Mouse (Mus musculus) forebrain, embryonic 16.5 days (tissue): Measurements from ENCODE around the gene Nms. TPM values are rescaled to one million over a fixed set of nuclear protein-coding genes. Genes with fewer than 3 reads are reported as not detected.

Experiments used
- ATAC-seq: fragments of 200-750 bp; cut with Nextera tagmentation; 2 replicates; pipeline ENCODE4 v1.8.0; 2017; ENCODE audit warnings: mild to moderate bottlenecking, moderate library complexity
- H3K27ac ChIP-seq: fragments of 300-500 bp; sonication (generic); 2 replicates; pipeline ENCODE4 v1.5.1; 2014; ENCODE audit warnings: low read length, control low read depth
- H3K27me3 ChIP-seq: fragments of 300-500 bp; sonication (generic); replicated peaks from 2 replicates; pipeline ENCODE4 v1.6.1; 2014; ENCODE audit warnings: low read length; ENCODE audit not compliant: control insufficient read depth, insufficient read depth
- H3K36me3 ChIP-seq: fragments of 300-500 bp; sonication (generic); 2 replicates; pipeline ENCODE4 v1.6.1; 2014; ENCODE audit not compliant: control insufficient read depth, insufficient read depth
- H3K4me1 ChIP-seq: fragments of 300-500 bp; sonication (generic); replicated peaks from 2 replicates; pipeline ENCODE4 v1.6.1; 2014; ENCODE audit warnings: low read length; ENCODE audit not compliant: control insufficient read depth, insufficient read depth
- H3K4me2 ChIP-seq: fragments of 300-500 bp; sonication (generic); 2 replicates; pipeline ENCODE4 v1.6.1; 2014; ENCODE audit warnings: mild to moderate bottlenecking, low read length, control low read depth
- H3K4me3 ChIP-seq: fragments of 300-500 bp; sonication (generic); replicated peaks from 2 replicates; pipeline ENCODE4 v1.5.1; 2014; ENCODE audit warnings: mild to moderate bottlenecking, low read length, control low read depth
- H3K9ac ChIP-seq: fragments of 300-500 bp; sonication (generic); replicated peaks from 2 replicates; pipeline ENCODE4 v1.6.1; 2014; ENCODE audit warnings: low read depth, low read length, control low read depth
- H3K9me3 ChIP-seq: fragments of 300-500 bp; sonication (generic); 2 replicates; pipeline ENCODE4 v1.6.1; 2016; ENCODE audit warnings: low read length; ENCODE audit not compliant: control insufficient read depth
- WGBS: fragments of 180-500 bp; shearing (Covaris S2); extraction: QIAGEN DNeasy Blood & Tissue Kit; methylation state at CpG from one replicate; pipeline ENCODE4 v1.1.7; 2014; 5-methylcytosine and 5-hydroxymethylcytosine counted together
- polyA plus RNA-seq: library from polyadenylated mRNA; unstranded; fragments of >200 nt; fragmentation: Nextera tagmentation; extraction: Ambion mirVana; gene quantifications from 2 replicates; pipeline ENCODE4 v1.2.1, GENCODE M21; 2015

The Nms gene
- polyA plus RNA-seq, 1 experiment from 2014 or later, result 0.37 TPM

DNA sequence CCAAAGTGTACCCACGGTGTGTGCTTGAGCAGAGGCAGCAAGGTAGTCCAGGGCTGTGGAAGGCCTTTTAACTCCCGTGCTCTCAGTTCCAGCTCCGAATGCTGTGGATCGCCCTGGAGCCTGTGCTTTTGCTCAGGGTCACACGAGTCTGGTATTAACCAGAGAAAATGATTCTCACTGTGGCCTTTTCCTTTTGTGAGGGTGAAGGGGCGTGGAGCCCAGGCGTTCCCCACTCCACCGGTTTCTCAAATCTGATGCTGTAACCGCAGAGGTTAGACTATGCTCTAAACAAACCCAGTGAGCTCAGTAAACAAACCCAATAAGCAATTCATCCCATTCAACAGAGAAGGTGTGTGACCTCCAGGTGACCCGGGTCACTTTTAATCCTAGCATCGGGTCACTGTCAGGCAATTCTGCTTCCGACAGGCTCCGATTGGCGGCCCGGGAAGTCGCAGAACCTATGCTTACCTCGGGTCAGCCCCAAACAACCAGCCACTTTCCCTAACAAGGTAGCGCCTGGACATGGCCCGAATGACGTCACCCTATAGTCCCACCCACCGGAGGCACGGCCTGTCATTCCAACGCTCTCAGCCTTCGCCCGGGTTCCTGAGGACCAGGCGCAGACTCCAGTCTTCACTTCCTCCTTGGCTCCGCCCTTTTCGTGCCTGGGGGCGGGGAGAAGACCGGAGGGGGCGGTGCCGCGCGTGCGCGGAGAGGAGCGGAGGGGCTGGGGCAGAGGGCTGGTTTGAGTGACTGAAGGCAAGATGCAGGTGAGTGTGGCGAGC is 48.3 kb downstream of the Nms start:
- Histone ChIP-seq H3K4me1 (peaks cover 15% of the 10 kb centered on the region), H3K27me3 (no peaks in the 10 kb centered on the region), H3K4me3 (peak overlapping the region; percentile 71), H3K4me2 (peak overlapping the region; percentile 93), H3K36me3 (peaks cover 6% of the 10 kb centered on the region; the same call in 1 of the 2 replicates), H3K27ac (peak overlapping the region; percentile 56), H3K9me3 (no peaks in the 10 kb centered on the region), H3K9ac (peak overlapping the region; percentile 80)
- WGBS, result 4% methylated on average over 38 of the region's 38 CpGs
- ATAC-seq, result peak; percentile 99

DNA sequence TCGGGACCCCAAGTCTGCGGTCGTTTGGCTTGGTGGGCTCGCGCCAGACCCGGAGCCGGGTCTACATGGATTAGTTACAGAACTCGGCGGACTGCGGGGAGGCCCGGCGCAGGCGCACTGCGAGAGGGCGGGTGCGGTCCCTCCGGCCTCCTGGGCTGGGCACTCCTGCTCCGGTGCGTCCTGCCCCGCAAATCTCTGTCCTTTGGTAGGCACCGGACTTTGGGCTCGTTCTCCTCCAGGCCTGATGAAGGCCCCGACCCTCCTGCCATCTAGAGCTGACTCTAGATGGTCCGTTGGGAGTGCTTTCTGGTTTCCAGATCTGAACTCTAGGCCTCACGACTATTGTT is 48.9 kb downstream of the Nms start:
- WGBS, result under 1% methylated on average over 25 of the region's 25 CpGs
- peak; percentile 82 for ATAC-seq
- peaks cover 17% of the 10 kb centered on the region for H3K4me1 ChIP-seq

DNA sequence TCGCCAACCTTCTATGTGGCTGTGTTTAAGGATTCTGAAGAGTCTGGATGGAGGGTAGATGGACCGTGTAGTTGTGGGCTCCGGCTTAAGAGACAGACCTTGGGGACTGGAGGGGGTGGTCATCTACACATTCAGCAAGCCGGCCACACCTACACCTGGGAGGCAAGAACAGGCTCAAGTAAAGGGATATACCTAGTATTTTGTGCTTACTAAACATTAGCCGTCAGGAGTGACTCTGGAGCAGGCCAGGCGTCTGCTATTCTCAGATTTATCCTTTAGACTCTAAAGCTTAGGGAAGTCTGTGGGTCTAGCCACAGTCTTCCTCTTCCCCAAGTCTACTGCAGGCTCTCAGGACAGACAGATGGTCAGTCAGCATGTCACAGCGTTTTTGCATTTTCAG is 49.4 kb downstream of the Nms start:
- Histone ChIP-seq H3K27me3 (no peaks in the 10 kb centered on the region), H3K4me2 (peak overlapping the region; percentile 93), H3K36me3 (peaks cover 10% of the 10 kb centered on the region; the same call in 1 of the 2 replicates), H3K27ac (no peak overlapping the region), H3K4me3 (peak overlapping the region; percentile 71), H3K9me3 (no peaks in the 10 kb centered on the region), H3K4me1 (peaks cover 17% of the 10 kb centered on the region), H3K9ac (peak overlapping the region; percentile 80)
- WGBS, result 28% methylated on average over 7 of the region's 7 CpGs
- no peak for ATAC-seq

More for the DNA sequence above, 48.9 kb downstream of the Nms start:
- Histone ChIP-seq H3K9ac (peak overlapping the region; percentile 80), H3K4me2 (peak overlapping the region; percentile 93), H3K27me3 (no peaks in the 10 kb centered on the region), H3K4me3 (peak overlapping the region; percentile 71), H3K9me3 (no peaks in the 10 kb centered on the region), H3K36me3 (peaks cover 10% of the 10 kb centered on the region; the same call in 1 of the 2 replicates), H3K27ac (peak overlapping the region; percentile 56)

DNA sequence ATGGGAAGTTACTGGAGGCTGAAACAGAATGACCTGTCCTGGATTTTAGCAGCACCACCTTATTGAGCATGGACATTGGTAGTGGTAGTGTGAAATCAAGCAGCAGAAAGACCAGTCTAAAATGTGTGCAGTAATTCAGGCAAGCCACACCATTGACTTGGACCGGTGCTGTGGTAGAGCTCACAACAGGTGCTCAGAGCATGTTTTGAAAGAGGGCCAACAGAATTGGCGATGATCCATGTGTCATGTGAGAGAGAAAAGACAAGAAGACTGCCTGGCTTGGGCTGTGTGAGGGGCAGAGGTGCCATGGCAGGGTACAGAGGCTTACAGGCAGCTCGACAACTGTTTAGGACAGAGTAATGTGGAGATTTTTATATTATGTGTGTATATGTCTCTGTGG is 53.4 kb downstream of the Nms start:
- Histone ChIP-seq H3K27me3 (no peaks in the 10 kb centered on the region), H3K36me3 (peaks cover 24% of the 10 kb centered on the region), H3K4me3 (no peak overlapping the region), H3K4me1 (peaks cover 14% of the 10 kb centered on the region), H3K27ac (no peak overlapping the region), H3K9ac (no peak overlapping the region), H3K9me3 (no peaks in the 10 kb centered on the region), H3K4me2 (no peak overlapping the region)
- no peak for ATAC-seq
- 65% methylated on average over 3 of the region's 3 CpGs for WGBS

Other genes starting within 250 kb of the Nms start
- gene Lonrf2, start 102.4 kb upstream of the Nms start, polyA plus RNA-seq, result 13.0 and 16.7 TPM in 2 replicates
- gene Chst10, start 41.0 kb upstream of the Nms start, polyA plus RNA-seq, result 47.1 and 55.8 TPM in 2 replicates
- 175 and 182 TPM in 2 replicates for gene Pdcl3, start 46.5 kb downstream of the Nms start, polyA plus RNA-seq